Mouse (Mus musculus): Measurements from ENCODE around the gene Gm11032. TPM values are rescaled to one million over a fixed set of nuclear protein-coding genes. Genes with fewer than 3 reads are reported as not detected.
A peak's percentile ranks its signal among the peaks of the same experiment; 100 is the strongest.

The Gm11032 gene
- polyA plus RNA-seq, 1 experiment from 2014 or later = not detected

GRCm38 (mm10) chr11:4593849-4594607 is 25.8 kb upstream of the Gm11032 start:
- ATAC-seq (ENCODE audit: insufficient number of reproducible peaks, insufficient read depth, low FRiP score, low read depth) = peak; percentile 88
- no peaks in the 10 kb centered on the region for H3K9me3 ChIP-seq (ENCODE audit: control insufficient read depth, low read length)
- peak overlapping the region; percentile 84 to 92 for H3K4me3 ChIP-seq (ENCODE audit: control insufficient read depth in 1 of 2, insufficient read depth in 1 of 2, low read depth in 1 of 2, low read length in 2 of 2)
- peak overlapping the region; percentile 98 for H3K9ac ChIP-seq (ENCODE audit: low read length)
- peak overlapping the region; percentile 76 to 94 for H3K27ac ChIP-seq (replicated peaks in 1 of 2; ENCODE audit: control insufficient read depth in 1 of 2, insufficient read depth in 1 of 2, low read depth in 2 of 2, low read length in 2 of 2)
- under 1% methylated on average over 44 of the region's 45 CpGs for WGBS
- H3K36me3 ChIP-seq (ENCODE audit: control insufficient read depth, insufficient read depth, low read length) = no peaks in the 10 kb centered on the region
- no peaks in the 10 kb centered on the region for H3K27me3 ChIP-seq (ENCODE audit: control insufficient read depth, insufficient read depth, low read length)
- peak overlapping the region; percentile 71 for H3K4me2 ChIP-seq (ENCODE audit: low read length)
- peaks cover 2 to 30% of the 10 kb centered on the region in 2 experiments; a peak in 3 of 4 replicates for H3K4me1 ChIP-seq (ENCODE audit: control insufficient read depth in 2 of 2, insufficient read depth in 2 of 2, low read length in 2 of 2)

- Histone ChIP-seq H3K9me3 (ENCODE audit: control insufficient read depth, low read length) (no peaks in the 10 kb centered on the region), H3K4me2 (ENCODE audit: low read length) (peak within 1 kb of the TSS; percentile 71), H3K36me3 (ENCODE audit: control insufficient read depth, insufficient read depth, low read length) (no peaks in the 10 kb centered on the region), H3K27ac (replicated peaks in 1 of 2; ENCODE audit: control insufficient read depth in 1 of 2, insufficient read depth in 1 of 2, low read depth in 2 of 2, low read length in 2 of 2) (peak within 1 kb of the TSS; percentile 76 to 94), H3K27me3 (ENCODE audit: control insufficient read depth, insufficient read depth, low read length) (no peaks in the 10 kb centered on the region), H3K4me3 (ENCODE audit: control insufficient read depth in 1 of 2, insufficient read depth in 1 of 2, low read depth in 1 of 2, low read length in 2 of 2) (peak within 1 kb of the TSS; percentile 84 to 92), H3K4me1 (ENCODE audit: control insufficient read depth in 2 of 2, insufficient read depth in 2 of 2, low read length in 2 of 2) (peaks cover 2 to 30% of the 10 kb centered on the region in 2 experiments; a peak in 3 of 4 replicates), H3K9ac (ENCODE audit: low read length) (peak within 1 kb of the TSS; percentile 98)
- peak; percentile 95 for ATAC-seq (ENCODE audit: insufficient number of reproducible peaks, insufficient read depth, low FRiP score, low read depth)
- 5% methylated on average over 53 of the region's 53 CpGs for WGBS
Observed at GRCm38 (mm10) chr11:4594608-4595500, 25.0 kb upstream of the Gm11032 start, which contains the start of gene Mtmr3. TSS of gene Mtmr3 (minus strand) at chr11:4594863.

DNA sequence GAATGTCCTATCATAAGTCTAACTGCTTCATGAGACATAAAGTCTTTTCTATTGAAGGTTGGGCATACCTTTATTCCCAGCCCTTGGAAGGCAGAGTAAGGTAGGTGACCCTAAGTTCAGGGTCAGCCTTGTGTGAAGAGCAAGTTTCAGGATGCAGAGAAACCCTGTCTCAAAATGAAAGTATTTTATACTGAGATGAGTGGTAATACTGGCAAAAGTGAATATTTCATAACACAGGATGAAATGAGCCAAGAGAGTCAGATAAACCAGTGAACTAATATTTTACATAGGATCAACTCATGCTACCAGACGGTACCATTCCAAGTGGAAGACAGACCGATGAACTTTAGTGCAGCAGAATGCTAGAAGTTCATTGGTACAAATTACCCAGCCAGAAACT is 21.5 kb upstream of the Gm11032 start:
- WGBS = 97% methylated on average over 2 of the region's 2 CpGs
- no peak overlapping the region for H3K4me3 ChIP-seq (ENCODE audit: control insufficient read depth in 1 of 2, insufficient read depth in 1 of 2, low read depth in 1 of 2, low read length in 2 of 2)
- H3K4me1 ChIP-seq (ENCODE audit: control insufficient read depth in 2 of 2, insufficient read depth in 2 of 2, low read length in 2 of 2) = peaks cover 8 to 15% of the 10 kb centered on the region in 2 experiments
- no peak overlapping the region for H3K27ac ChIP-seq (replicated peaks in 1 of 2; ENCODE audit: control insufficient read depth in 1 of 2, insufficient read depth in 1 of 2, low read depth in 2 of 2, low read length in 2 of 2)
- H3K4me2 ChIP-seq (ENCODE audit: low read length) = no peak overlapping the region
- H3K9ac ChIP-seq (ENCODE audit: low read length) = no peak overlapping the region
- H3K9me3 ChIP-seq (ENCODE audit: control insufficient read depth, low read length) = no peaks in the 10 kb centered on the region
- H3K27me3 ChIP-seq (ENCODE audit: control insufficient read depth, insufficient read depth, low read length) = no peaks in the 10 kb centered on the region
- H3K36me3 ChIP-seq (ENCODE audit: control insufficient read depth, insufficient read depth, low read length) = no peaks in the 10 kb centered on the region
- no peak for ATAC-seq (ENCODE audit: insufficient number of reproducible peaks, insufficient read depth, low FRiP score, low read depth)

GRCm38 (mm10) chr11:4599916-4600315 is 20.0 kb upstream of the Gm11032 start:
- H3K4me3 ChIP-seq (ENCODE audit: control insufficient read depth in 1 of 2, insufficient read depth in 1 of 2, low read depth in 1 of 2, low read length in 2 of 2) = no peak overlapping the region
- H3K9me3 ChIP-seq (ENCODE audit: control insufficient read depth, low read length) = no peaks in the 10 kb centered on the region
- H3K36me3 ChIP-seq (ENCODE audit: control insufficient read depth, insufficient read depth, low read length) = no peaks in the 10 kb centered on the region
- H3K4me1 ChIP-seq (ENCODE audit: control insufficient read depth in 2 of 2, insufficient read depth in 2 of 2, low read length in 2 of 2) = peaks cover 10 to 29% of the 10 kb centered on the region in 2 experiments
- H3K4me2 ChIP-seq (ENCODE audit: low read length) = no peak overlapping the region
- H3K9ac ChIP-seq (ENCODE audit: low read length) = no peak overlapping the region
- no peaks in the 10 kb centered on the region for H3K27me3 ChIP-seq (ENCODE audit: control insufficient read depth, insufficient read depth, low read length)
- ATAC-seq (ENCODE audit: insufficient number of reproducible peaks, insufficient read depth, low FRiP score, low read depth) = no peak
- no peak overlapping the region for H3K27ac ChIP-seq (replicated peaks in 1 of 2; ENCODE audit: control insufficient read depth in 1 of 2, insufficient read depth in 1 of 2, low read depth in 2 of 2, low read length in 2 of 2)
- WGBS = 81% methylated on average over 3 of the region's 3 CpGs

DNA sequence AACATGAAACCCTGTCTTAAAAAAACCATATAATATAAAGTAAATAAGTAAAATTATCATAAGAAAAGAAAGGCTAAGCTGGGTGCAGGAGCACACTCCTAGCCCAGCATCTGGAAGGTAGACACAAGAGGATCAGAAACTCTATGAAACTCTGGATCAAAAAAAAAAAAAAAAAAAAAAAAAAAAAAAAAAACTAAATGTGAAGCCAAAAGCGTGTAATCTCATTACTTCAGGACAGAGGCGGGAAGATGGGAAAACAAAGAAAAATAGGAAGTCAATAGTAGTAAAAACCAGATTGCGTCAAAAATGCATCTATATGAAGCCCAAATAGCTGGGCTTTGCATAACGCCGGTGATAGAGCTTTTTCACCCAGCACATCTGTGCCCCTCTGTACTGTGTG is 18.0 kb upstream of the Gm11032 start:
- H3K9me3 ChIP-seq (ENCODE audit: control insufficient read depth, low read length) = no peaks in the 10 kb centered on the region
- H3K27ac ChIP-seq (replicated peaks in 1 of 2; ENCODE audit: control insufficient read depth in 1 of 2, insufficient read depth in 1 of 2, low read depth in 2 of 2, low read length in 2 of 2) = no peak overlapping the region
- no peak overlapping the region for H3K4me3 ChIP-seq (ENCODE audit: control insufficient read depth in 1 of 2, insufficient read depth in 1 of 2, low read depth in 1 of 2, low read length in 2 of 2)
- no peak for ATAC-seq (ENCODE audit: insufficient number of reproducible peaks, insufficient read depth, low FRiP score, low read depth)
- H3K27me3 ChIP-seq (ENCODE audit: control insufficient read depth, insufficient read depth, low read length) = no peaks in the 10 kb centered on the region
- H3K4me2 ChIP-seq (ENCODE audit: low read length) = no peak overlapping the region
- no peaks in the 10 kb centered on the region for H3K36me3 ChIP-seq (ENCODE audit: control insufficient read depth, insufficient read depth, low read length)
- peaks cover 11 to 35% of the 10 kb centered on the region in 2 experiments for H3K4me1 ChIP-seq (ENCODE audit: control insufficient read depth in 2 of 2, insufficient read depth in 2 of 2, low read length in 2 of 2)
- no peak overlapping the region for H3K9ac ChIP-seq (ENCODE audit: low read length)
- WGBS = 92% methylated on average over 5 of the region's 5 CpGs

DNA sequence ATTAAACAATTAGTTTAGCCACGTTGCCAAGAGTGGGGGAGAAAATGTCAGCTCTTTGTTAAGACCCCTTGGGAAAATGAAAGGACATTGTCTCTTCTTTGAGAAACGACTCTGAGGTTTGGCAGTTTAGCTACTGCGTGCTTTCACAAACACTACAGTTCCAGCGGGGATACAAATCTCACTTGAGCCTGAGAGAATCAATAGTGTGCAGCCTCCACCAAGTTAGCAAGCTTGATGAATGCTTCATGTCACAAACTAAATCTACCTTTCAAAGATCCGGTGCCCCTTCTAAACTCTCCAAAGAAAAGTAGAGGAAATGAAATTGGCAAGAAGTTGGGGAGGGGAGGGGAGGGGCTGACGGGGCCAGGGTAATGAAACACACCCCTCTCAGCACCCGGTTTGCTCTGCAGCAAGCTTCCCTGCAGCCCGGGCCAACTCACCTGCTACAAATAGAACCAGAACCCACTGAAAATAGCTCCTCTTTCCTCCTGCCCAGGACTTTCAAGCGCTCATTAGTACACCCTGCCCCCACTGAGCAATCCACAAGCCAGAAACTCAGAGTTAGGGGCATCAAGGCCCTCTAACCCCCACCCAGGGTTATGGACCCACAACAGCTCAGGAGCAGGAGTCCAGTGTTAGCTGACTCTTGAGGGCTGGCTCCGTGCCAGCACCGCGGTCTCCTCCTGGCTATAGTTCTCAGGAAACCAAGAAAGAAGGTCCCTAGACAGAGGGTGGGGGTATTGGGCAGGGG is 17.0 kb upstream of the Gm11032 start:
- Histone ChIP-seq H3K36me3 (ENCODE audit: control insufficient read depth, insufficient read depth, low read length) (no peaks in the 10 kb centered on the region), H3K4me2 (ENCODE audit: low read length) (peak overlapping the region; percentile 45), H3K4me3 (ENCODE audit: control insufficient read depth in 1 of 2, insufficient read depth in 1 of 2, low read depth in 1 of 2, low read length in 2 of 2) (no peak overlapping the region), H3K27me3 (ENCODE audit: control insufficient read depth, insufficient read depth, low read length) (no peaks in the 10 kb centered on the region), H3K27ac (replicated peaks in 1 of 2; ENCODE audit: control insufficient read depth in 1 of 2, insufficient read depth in 1 of 2, low read depth in 2 of 2, low read length in 2 of 2) (peak overlapping the region; percentile 62 to 73), H3K4me1 (ENCODE audit: control insufficient read depth in 2 of 2, insufficient read depth in 2 of 2, low read length in 2 of 2) (peaks cover 16 to 45% of the 10 kb centered on the region in 2 experiments), H3K9me3 (ENCODE audit: control insufficient read depth, low read length) (no peaks in the 10 kb centered on the region), H3K9ac (ENCODE audit: low read length) (peak overlapping the region; percentile 39; the same call in 1 of the 2 replicates)
- peak; percentile 55; the same call in 1 of the 2 replicates for ATAC-seq (ENCODE audit: insufficient number of reproducible peaks, insufficient read depth, low FRiP score, low read depth)
- 36% methylated on average over 12 of the region's 12 CpGs for WGBS

- Histone ChIP-seq H3K9ac (ENCODE audit: low read length) (no peak overlapping the region), H3K4me2 (ENCODE audit: low read length) (no peak overlapping the region), H3K9me3 (ENCODE audit: control insufficient read depth, low read length) (no peaks in the 10 kb centered on the region), H3K4me3 (ENCODE audit: control insufficient read depth in 1 of 2, insufficient read depth in 1 of 2, low read depth in 1 of 2, low read length in 2 of 2) (no peak overlapping the region), H3K27me3 (ENCODE audit: control insufficient read depth, insufficient read depth, low read length) (no peaks in the 10 kb centered on the region), H3K27ac (replicated peaks in 1 of 2; ENCODE audit: control insufficient read depth in 1 of 2, insufficient read depth in 1 of 2, low read depth in 2 of 2, low read length in 2 of 2) (peak overlapping the region in 1 of 2 experiments; percentile 58; a peak in 2 of 4 replicates), H3K36me3 (ENCODE audit: control insufficient read depth, insufficient read depth, low read length) (no peaks in the 10 kb centered on the region), H3K4me1 (ENCODE audit: control insufficient read depth in 2 of 2, insufficient read depth in 2 of 2, low read length in 2 of 2) (peaks cover 16 to 45% of the 10 kb centered on the region in 2 experiments)
- 25% methylated on average over 6 of the region's 6 CpGs for WGBS
- ATAC-seq (ENCODE audit: insufficient number of reproducible peaks, insufficient read depth, low FRiP score, low read depth) = no peak
Observed at GRCm38 (mm10) chr11:4604441-4604840, 15.4 kb upstream of the Gm11032 start.

All from heart, embryonic 14.5 days (tissue).